Comparison of ENCODE assay signal across 26 mouse cellular contexts in genomic region chr12:48641974-48642373, GRCm38 (mm10).
A peak's percentile ranks its signal among the peaks of the same experiment; 100 is the strongest.
DNase-seq lines count a peak whose midpoint lies in the region; ATAC-seq and TF ChIP-seq lines count a peak whose summit lies in the region.
"Had no signal": no experiment of that assay in that cellular context is flagged by ENCODE, and none has a peak within 500 bp of the region (broad histone marks: within the 10 kb centered on the region; RNA-seq: fewer than 3 reads in every experiment).

No protein-coding gene starts in this region.

- DNase-seq in midbrain, embryonic 11.5 days (ENCODE audit: low spot score, missing footprints) = no peak
- DNase-seq in midbrain, embryonic 10.5 days (ENCODE audit: low spot score) = no peak
- peak; percentile 53 for DNase-seq in midbrain, embryonic 14.5 days
- DNase-seq in CH12.LX (ENCODE audit: extremely low read depth) = no peak
- DNase-seq in brain, embryonic 14.5 days (ENCODE audit: low read depth) = peak; percentile 53
- no peak for DNase-seq in lung, adult 18-20 months
- no peak for DNase-seq in liver, postnatal 0 days
- DNase-seq: adrenal gland, adult 8-10 months; adrenal gland, postnatal 25 days; cerebellum, adult 18-20 months; cerebellum, adult 9-10 months; cerebellum, postnatal 14 days; gastrocnemius, postnatal 10 days; gastrocnemius, postnatal 36 days; heart, adult 2 months; heart, postnatal 14 days; heart, postnatal 4 days had no signal

- no peak for TF ChIP-seq RAD21 in CH12.LX (IDR thresholded peaks at IDR 0.05; ENCODE audit: low read depth, low read length)

- H3K4me3 ChIP-seq in midbrain, embryonic 11.5 days (ENCODE audit: low read depth, low read length) = no peak overlapping the region
- no peak overlapping the region for H3K4me3 ChIP-seq in midbrain, embryonic 10.5 days
- no peak overlapping the region for H3K4me3 ChIP-seq in midbrain, embryonic 14.5 days (replicated peaks; ENCODE audit: low read depth, low read length)
- no peak overlapping the region for H3K4me3 ChIP-seq in midbrain, embryonic 16.5 days (ENCODE audit: low read depth, low read length)
- H3K4me3 ChIP-seq in CH12.LX (replicated peaks in 1 of 3; ENCODE audit: low read depth in 2 of 3, low read length in 2 of 3, poor library complexity in 1 of 3) = no peak overlapping the region
- no peak overlapping the region for H3K4me3 ChIP-seq in liver, postnatal 0 days (ENCODE audit: low read depth, low read length)
- H3K4me3 ChIP-seq: forebrain, embryonic 10.5 days; forebrain, embryonic 13.5 days; heart, adult 2 months; heart, embryonic 10.5 days; heart, embryonic 13.5 days; hindbrain, embryonic 12.5 days had no signal

- no peaks in the 10 kb centered on the region for H3K4me1 ChIP-seq in midbrain, embryonic 11.5 days (ENCODE audit: control insufficient read depth, insufficient read depth, low read length)
- no peaks in the 10 kb centered on the region for H3K4me1 ChIP-seq in midbrain, embryonic 10.5 days
- H3K4me1 ChIP-seq in midbrain, embryonic 14.5 days (ENCODE audit: control insufficient read depth, insufficient read depth, low read length) = peaks cover 4% of the 10 kb centered on the region; the same call in 1 of the 2 replicates
- H3K4me1 ChIP-seq in midbrain, embryonic 16.5 days (ENCODE audit: control insufficient read depth, insufficient read depth, low read length) = peaks cover 4% of the 10 kb centered on the region; the same call in 1 of the 2 replicates
- H3K4me1 ChIP-seq in CH12.LX (ENCODE audit: control insufficient read depth in 1 of 2, insufficient read depth in 2 of 2) = peaks cover 3 to 12% of the 10 kb centered on the region in 2 experiments; a peak in 3 of 4 replicates
- H3K4me1 ChIP-seq in liver, postnatal 0 days (ENCODE audit: insufficient read depth) = no peaks in the 10 kb centered on the region
- H3K4me1 ChIP-seq: forebrain, embryonic 10.5 days; forebrain, embryonic 13.5 days; heart, embryonic 10.5 days; heart, embryonic 13.5 days had no signal

- no peak overlapping the region for H3K9ac ChIP-seq in midbrain, embryonic 11.5 days (ENCODE audit: low read length)
- H3K9ac ChIP-seq in midbrain, embryonic 14.5 days (replicated peaks; ENCODE audit: low read length) = no peak overlapping the region
- H3K9ac ChIP-seq in midbrain, embryonic 16.5 days (ENCODE audit: low read depth, low read length) = no peak overlapping the region
- no peak overlapping the region for H3K9ac ChIP-seq in CH12.LX (ENCODE audit: insufficient read depth, low read depth)
- H3K9ac ChIP-seq in liver, postnatal 0 days (replicated peaks) = no peak overlapping the region
- H3K9ac ChIP-seq: forebrain, embryonic 13.5 days; heart, embryonic 13.5 days; hindbrain, embryonic 12.5 days had no signal

- TF ChIP-seq POLR2A in CH12.LX (IDR thresholded peaks at IDR 0.05; ENCODE audit: low read depth, low read length) = no peak
- no peak for TF ChIP-seq POLR2A in brain, embryonic 14.5 days (IDR thresholded peaks at IDR 0.05; ENCODE audit: borderline replicate concordance, extremely low read depth, insufficient read depth, insufficient read length, poor library complexity, severe bottlenecking)

- dilution Hi-C loops in CH12.LX (cut with MboI; ENCODE audit: extremely low pct_ligation_motif_present, extremely low pct_unique_long_range_greater_than_20kb, low sequenced_read_pairs) = no loop called here

- TF ChIP-seq CTCF in CH12.LX (conservative IDR thresholded peaks at IDR 0.05 in 1 of 2, IDR thresholded peaks at IDR 0.05 in 1 of 2; ENCODE audit: low read depth in 2 of 2, low read length in 2 of 2) = no peak
- no peak for TF ChIP-seq CTCF in brain, embryonic 14.5 days (IDR thresholded peaks at IDR 0.05; ENCODE audit: borderline replicate concordance, extremely low read depth, insufficient read depth, insufficient read length)
- TF ChIP-seq CTCF in liver, postnatal 0 days (IDR thresholded peaks at IDR 0.05; ENCODE audit: low read depth) = no peak

- no peaks in the 10 kb centered on the region for H3K27me3 ChIP-seq in midbrain, embryonic 11.5 days (ENCODE audit: control insufficient read depth, insufficient read depth, low read length)
- H3K27me3 ChIP-seq in midbrain, embryonic 10.5 days (ENCODE audit: low read depth, poor library complexity, severe bottlenecking) = no peaks in the 10 kb centered on the region
- no peaks in the 10 kb centered on the region for H3K27me3 ChIP-seq in midbrain, embryonic 14.5 days (ENCODE audit: control insufficient read depth, insufficient read depth, low read length)
- no peaks in the 10 kb centered on the region for H3K27me3 ChIP-seq in midbrain, embryonic 16.5 days (ENCODE audit: control insufficient read depth, insufficient read depth, low read depth, low read length)
- no peaks in the 10 kb centered on the region for H3K27me3 ChIP-seq in CH12.LX (replicated peaks)
- H3K27me3 ChIP-seq in liver, postnatal 0 days (ENCODE audit: insufficient read depth, low read length) = no peaks in the 10 kb centered on the region
- H3K27me3 ChIP-seq: forebrain, embryonic 13.5 days; heart, embryonic 13.5 days; hindbrain, embryonic 12.5 days had no signal

- H3K36me3 ChIP-seq in midbrain, embryonic 11.5 days (ENCODE audit: control insufficient read depth, insufficient read depth, low read length) = no peaks in the 10 kb centered on the region
- H3K36me3 ChIP-seq in midbrain, embryonic 10.5 days = no peaks in the 10 kb centered on the region
- H3K36me3 ChIP-seq in midbrain, embryonic 14.5 days (ENCODE audit: control insufficient read depth, insufficient read depth, low read length) = no peaks in the 10 kb centered on the region
- H3K36me3 ChIP-seq in midbrain, embryonic 16.5 days (ENCODE audit: control insufficient read depth, insufficient read depth, low read length) = no peaks in the 10 kb centered on the region
- no peaks in the 10 kb centered on the region for H3K36me3 ChIP-seq in CH12.LX (replicated peaks in 1 of 2; ENCODE audit: control insufficient read depth in 1 of 2, insufficient read depth in 1 of 2, low read length in 1 of 2)
- no peaks in the 10 kb centered on the region for H3K36me3 ChIP-seq in liver, postnatal 0 days (replicated peaks; ENCODE audit: insufficient read depth, low read length)
- H3K36me3 ChIP-seq: forebrain, embryonic 10.5 days; heart, embryonic 10.5 days; heart, embryonic 13.5 days; hindbrain, embryonic 12.5 days had no signal

- no peaks in the 10 kb centered on the region for H3K9me3 ChIP-seq in midbrain, embryonic 11.5 days (ENCODE audit: control insufficient read depth, low read length)
- no peaks in the 10 kb centered on the region for H3K9me3 ChIP-seq in midbrain, embryonic 10.5 days (replicated peaks)
- no peaks in the 10 kb centered on the region for H3K9me3 ChIP-seq in midbrain, embryonic 14.5 days (ENCODE audit: control insufficient read depth, low read length)
- H3K9me3 ChIP-seq in midbrain, embryonic 16.5 days (replicated peaks; ENCODE audit: control insufficient read depth, low read length, poor library complexity, severe bottlenecking) = no peaks in the 10 kb centered on the region
- H3K9me3 ChIP-seq in CH12.LX (replicated peaks; ENCODE audit: low read length) = no peaks in the 10 kb centered on the region
- no peaks in the 10 kb centered on the region for H3K9me3 ChIP-seq in liver, postnatal 0 days (ENCODE audit: low read length)
- H3K9me3 ChIP-seq: forebrain, embryonic 10.5 days; forebrain, embryonic 13.5 days; heart, embryonic 10.5 days; heart, embryonic 13.5 days; hindbrain, embryonic 12.5 days had no signal

- in situ Hi-C loops in CH12.LX (cut with MboI; ENCODE audit: low pct_ligation_motif_present, low pct_unique_long_range_greater_than_20kb, low sequenced_read_pairs) = no loop called here

- ATAC-seq in midbrain, embryonic 11.5 days (ENCODE audit: low FRiP score) = peak; percentile 55; the same call in 1 of the 2 replicates
- no peak for ATAC-seq in midbrain, embryonic 14.5 days (ENCODE audit: low FRiP score, low TSS enrichment)
- no peak for ATAC-seq in midbrain, embryonic 16.5 days
- ATAC-seq in liver, postnatal 0 days = no peak
- ATAC-seq: activated CD4-positive, CD25-positive, alpha-beta regulatory T cell, adult 4 months; CD4-positive, CD25-positive, alpha-beta regulatory T cell, adult 4 months; forebrain, embryonic 13.5 days; forebrain, embryonic 16.5 days had no signal

- H3K79me2 ChIP-seq in CH12.LX (replicated peaks; ENCODE audit: control insufficient read depth, extremely low read depth, insufficient read depth, poor library complexity, severe bottlenecking) = no peaks in the 10 kb centered on the region

- TF ChIP-seq EP300 in CH12.LX (IDR thresholded peaks at IDR 0.05; ENCODE audit: low read length) = no peak
- no peak for TF ChIP-seq EP300 in liver, postnatal 0 days (IDR thresholded peaks at IDR 0.05; ENCODE audit: low read depth)

- H3K27ac ChIP-seq in midbrain, embryonic 11.5 days (ENCODE audit: low read depth, low read length) = no peak overlapping the region
- H3K27ac ChIP-seq in midbrain, embryonic 10.5 days (replicated peaks) = no peak overlapping the region
- H3K27ac ChIP-seq in midbrain, embryonic 14.5 days (replicated peaks; ENCODE audit: low read depth, low read length) = no peak overlapping the region
- no peak overlapping the region for H3K27ac ChIP-seq in midbrain, embryonic 16.5 days (ENCODE audit: low read length)
- no peak overlapping the region for H3K27ac ChIP-seq in CH12.LX (ENCODE audit: insufficient read depth, low read depth)
- H3K27ac ChIP-seq in liver, postnatal 0 days (ENCODE audit: low read depth) = no peak overlapping the region
- H3K27ac ChIP-seq: forebrain, embryonic 10.5 days; forebrain, embryonic 13.5 days; heart, adult 2 months; heart, embryonic 10.5 days; heart, embryonic 13.5 days; hindbrain, embryonic 12.5 days had no signal

- WGBS in midbrain, embryonic 11.5 days = 63% methylated on average over 3 of the region's 3 CpGs
- 76% methylated on average over 3 of the region's 3 CpGs for WGBS in midbrain, embryonic 10.5 days
- WGBS in midbrain, embryonic 14.5 days = 50% methylated on average over 3 of the region's 3 CpGs
- 36% methylated on average over 3 of the region's 3 CpGs for whole genome bisulfite sequencing in midbrain, embryonic 16.5 days
- WGBS in liver, postnatal 0 days (ENCODE audit: insufficient replicate concordance) = 70% methylated on average over 3 of the region's 3 CpGs

- H3K4me2 ChIP-seq in midbrain, embryonic 11.5 days = no peak overlapping the region
- H3K4me2 ChIP-seq in midbrain, embryonic 14.5 days (ENCODE audit: low read length) = no peak overlapping the region
- H3K4me2 ChIP-seq in midbrain, embryonic 16.5 days (ENCODE audit: low read length) = no peak overlapping the region
- H3K4me2 ChIP-seq in CH12.LX (ENCODE audit: insufficient read depth, low read depth, poor library complexity, severe bottlenecking) = peak overlapping the region; percentile 36; the same call in 1 of the 2 replicates
- no peak overlapping the region for H3K4me2 ChIP-seq in liver, postnatal 0 days (ENCODE audit: low read depth, low read length)
- H3K4me2 ChIP-seq: forebrain, embryonic 13.5 days; heart, embryonic 13.5 days; hindbrain, embryonic 12.5 days had no signal

TF ChIP-seq in CH12.LX, 34 proteins besides CTCF, POLR2A, EP300 and RAD21 (continues in another document):
- TF ChIP-seq ETS1 (conservative IDR thresholded peaks at IDR 0.05; ENCODE audit: low read depth, low read length) (no peak), JUN (IDR thresholded peaks at IDR 0.05; ENCODE audit: insufficient read depth, low read depth, low read length) (no peak), JUND (conservative IDR thresholded peaks at IDR 0.05; ENCODE audit: low read depth, low read length) (no peak), MXI1 (IDR thresholded peaks at IDR 0.05; ENCODE audit: low read depth, low read length) (no peak), SMC3 (IDR thresholded peaks at IDR 0.05; ENCODE audit: low read depth, low read length) (no peak)

Comparison
In these comparisons a context has a peak if more than half of its experiments do, and no peak if none do; other contexts are left out.
1. DNase-seq: peak in midbrain, embryonic 14.5 days (single experiment) and brain, embryonic 14.5 days (single experiment); none in midbrain, embryonic 11.5 days (single experiment), midbrain, embryonic 10.5 days (single experiment), CH12.LX (single experiment), lung, adult 18-20 months (0 of 2) and liver, postnatal 0 days (single experiment).